Mouse (Mus musculus) thymus, adult 2 months (tissue): ENCODE measurements at regions not wholly inside any gene's neighbourhood (a gene's known extent, or its start where the extent isn't known, plus 50 kb on each side); places are given as distances from the start of the nearest gene placed in this dataset.

ENCODE experiments used
- CTCF ChIP-seq: fragments of 200-500 bp; IDR thresholded peaks from 2 replicates; pipeline ENCODE4 v1.5.1; 2012; ENCODE audit warnings: mild to moderate bottlenecking, control low read depth, low read length, moderate library complexity, borderline replicate concordance; ENCODE audit not compliant: control insufficient read depth, poor library complexity, insufficient read depth; ENCODE audit errors: extremely low read depth
- POLR2A ChIP-seq: fragments of 200-500 bp; IDR thresholded peaks from 2 replicates; pipeline ENCODE4 v1.6.1; 2012; ENCODE audit warnings: mild to moderate bottlenecking, low read length, control low read depth, moderate library complexity; ENCODE audit not compliant: control insufficient read depth, poor library complexity, insufficient read depth; ENCODE audit errors: extremely low read depth

DNA sequence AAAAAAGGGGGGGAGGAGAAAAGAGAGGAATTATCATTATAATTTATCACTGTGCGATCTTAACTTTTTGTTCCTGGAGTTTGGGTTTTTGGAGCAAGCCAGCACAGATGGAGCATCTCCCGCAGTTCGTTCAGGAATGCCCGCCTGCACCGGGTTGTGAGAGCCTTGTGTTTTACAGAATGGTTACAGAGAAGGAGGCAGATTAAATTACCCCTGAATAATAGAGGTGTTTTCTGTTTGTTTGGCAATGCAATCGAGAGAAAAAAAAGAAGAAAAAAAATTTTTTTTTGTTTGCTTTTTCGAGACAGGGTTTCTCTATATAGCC lies 135.8 kb upstream of the Pkdcc start:
- TF ChIP-seq POLR2A (no peak), CTCF (no peak)
